Comparison of ENCODE assay signal across 12 mouse cellular contexts in the genomic region with DNA sequence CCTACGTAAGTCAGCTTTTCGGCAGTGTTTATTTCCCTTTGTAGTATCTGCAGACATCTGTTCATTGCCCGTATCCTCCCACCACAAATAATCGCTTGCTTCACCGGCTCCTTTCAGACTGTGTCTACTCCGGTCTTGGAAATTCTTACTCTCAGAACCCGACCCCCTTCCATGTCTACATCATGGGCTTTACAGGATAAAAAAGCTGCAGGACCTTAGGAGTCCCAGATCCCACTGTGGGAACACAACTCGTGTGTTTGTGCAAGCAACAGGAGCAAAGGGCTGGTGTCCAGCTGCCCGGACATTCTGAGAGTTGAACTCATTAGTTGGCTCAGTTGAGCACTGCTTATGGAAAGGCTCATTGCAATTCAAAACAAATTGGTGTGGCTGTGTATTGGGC. TPM values are rescaled to one million over a fixed set of nuclear protein-coding genes. Genes with fewer than 3 reads are reported as not detected.
A peak's percentile ranks its signal among the peaks of the same experiment; 100 is the strongest.
DNase-seq lines count a peak whose midpoint lies in the region; ATAC-seq and TF ChIP-seq lines count a peak whose summit lies in the region.
"Had no signal": no experiment of that assay in that cellular context is flagged by ENCODE, and none has a peak within 500 bp of the region (broad histone marks: within the 10 kb centered on the region; RNA-seq: fewer than 3 reads in every experiment).

No protein-coding gene starts in this region.

- no peak overlapping the region for H3K9ac ChIP-seq in liver, adult 2 months (ENCODE audit: low read depth, low read length)
- H3K9ac ChIP-seq in liver, embryonic 12.5 days: no peak overlapping the region
- H3K9ac ChIP-seq in forebrain, embryonic 11.5 days (ENCODE audit: low read length): no peak overlapping the region
- no peak overlapping the region for H3K9ac ChIP-seq in hindbrain, postnatal 0 days (replicated peaks; ENCODE audit: low read length)
- H3K9ac ChIP-seq in neural tube, embryonic 15.5 days (replicated peaks): no peak overlapping the region

- H3K4me3 ChIP-seq in liver, adult 2 months (ENCODE audit: insufficient read depth, low read depth, low read length): no peak overlapping the region
- no peak overlapping the region for H3K4me3 ChIP-seq in liver, embryonic 12.5 days
- H3K4me3 ChIP-seq in forebrain, embryonic 11.5 days (ENCODE audit: low read depth, low read length): no peak overlapping the region
- H3K4me3 ChIP-seq in hindbrain, postnatal 0 days (ENCODE audit: low read length): no peak overlapping the region
- no peak overlapping the region for H3K4me3 ChIP-seq in neural tube, embryonic 15.5 days (replicated peaks)
- H3K4me3 ChIP-seq: erythroblast, embryonic 14.5 days had no signal

- H3K4me1 ChIP-seq in liver, adult 2 months (ENCODE audit: control insufficient read depth, insufficient read depth, low read length): no peaks in the 10 kb centered on the region; the same call in 1 of the 2 replicates
- no peaks in the 10 kb centered on the region for H3K4me1 ChIP-seq in liver, embryonic 12.5 days
- no peaks in the 10 kb centered on the region for H3K4me1 ChIP-seq in forebrain, embryonic 11.5 days (replicated peaks; ENCODE audit: control insufficient read depth, insufficient read depth, low read length)
- no peaks in the 10 kb centered on the region for H3K4me1 ChIP-seq in hindbrain, postnatal 0 days (ENCODE audit: insufficient read depth, low read length)
- H3K4me1 ChIP-seq in neural tube, embryonic 15.5 days: no peaks in the 10 kb centered on the region

- no peaks in the 10 kb centered on the region; the same call in 1 of the 2 replicates for H3K79me2 ChIP-seq in liver, adult 2 months (ENCODE audit: control insufficient read depth, insufficient read depth, low read length)

- no peak for TF ChIP-seq CTCF in liver, adult 2 months (IDR thresholded peaks at IDR 0.05; ENCODE audit: low read depth, low read length)
- no peak for TF ChIP-seq CTCF in hindbrain, postnatal 0 days (IDR thresholded peaks at IDR 0.05; ENCODE audit: low read depth)

- H3K9me3 ChIP-seq in liver, embryonic 12.5 days (replicated peaks): no peaks in the 10 kb centered on the region
- no peaks in the 10 kb centered on the region for H3K9me3 ChIP-seq in forebrain, embryonic 11.5 days (ENCODE audit: control insufficient read depth, low read length)
- no peaks in the 10 kb centered on the region for H3K9me3 ChIP-seq in hindbrain, postnatal 0 days (ENCODE audit: low read length)
- no peaks in the 10 kb centered on the region for H3K9me3 ChIP-seq in neural tube, embryonic 15.5 days (replicated peaks)
- H3K9me3 ChIP-seq: G1E had no signal

- DNase-seq in liver, adult 2 months (ENCODE audit: extremely low read depth, low read depth, low spot score): peak; percentile 31
- DNase-seq in forebrain, embryonic 11.5 days (ENCODE audit: low spot score): no peak
- DNase-seq in hindbrain, postnatal 0 days (ENCODE audit: low spot score): peak; percentile 31
- DNase-seq in thymus, postnatal 14 days: no peak
- DNase-seq: liver; thymus, adult 18-20 months had no signal

- no peaks in the 10 kb centered on the region; the same call in 1 of the 2 replicates for H3K36me3 ChIP-seq in liver, adult 2 months (ENCODE audit: control insufficient read depth, insufficient read depth, low read length)
- H3K36me3 ChIP-seq in liver, embryonic 12.5 days: no peaks in the 10 kb centered on the region
- H3K36me3 ChIP-seq in forebrain, embryonic 11.5 days (ENCODE audit: control insufficient read depth, insufficient read depth, low read length): no peaks in the 10 kb centered on the region
- no peaks in the 10 kb centered on the region for H3K36me3 ChIP-seq in hindbrain, postnatal 0 days (ENCODE audit: insufficient read depth, low read length)
- H3K36me3 ChIP-seq in neural tube, embryonic 15.5 days: no peaks in the 10 kb centered on the region
- H3K36me3 ChIP-seq: G1E had no signal

- H3K4me2 ChIP-seq in liver, embryonic 12.5 days: no peak overlapping the region
- H3K4me2 ChIP-seq in forebrain, embryonic 11.5 days (ENCODE audit: low read depth, low read length, severe bottlenecking): no peak overlapping the region
- H3K4me2 ChIP-seq in hindbrain, postnatal 0 days (ENCODE audit: low read depth, low read length): peak overlapping the region; percentile 27
- peak overlapping the region; percentile 17; the same call in 1 of the 2 replicates for H3K4me2 ChIP-seq in neural tube, embryonic 15.5 days

- no peaks in the 10 kb centered on the region for H3K27me3 ChIP-seq in liver, adult 2 months (ENCODE audit: control insufficient read depth, insufficient read depth, low read length)
- H3K27me3 ChIP-seq in liver, embryonic 12.5 days (replicated peaks): no peaks in the 10 kb centered on the region
- no peaks in the 10 kb centered on the region for H3K27me3 ChIP-seq in forebrain, embryonic 11.5 days (ENCODE audit: control insufficient read depth, insufficient read depth, low read length)
- no peaks in the 10 kb centered on the region for H3K27me3 ChIP-seq in hindbrain, postnatal 0 days (ENCODE audit: insufficient read depth, low read length)
- H3K27me3 ChIP-seq in neural tube, embryonic 15.5 days (replicated peaks): no peaks in the 10 kb centered on the region

- no peak for TF ChIP-seq POLR2A in liver, adult 2 months (IDR thresholded peaks at IDR 0.05; ENCODE audit: extremely low read depth, insufficient read depth, low read length)

- ATAC-seq in liver, embryonic 12.5 days: no peak
- peak; percentile 69 for ATAC-seq in forebrain, embryonic 11.5 days (replicated peaks; ENCODE audit: low FRiP score)
- 0 out of 2 replicates have a peak, but pooled peaks have one; percentile 38 for ATAC-seq in hindbrain, postnatal 0 days
- no peak for ATAC-seq in neural tube, embryonic 15.5 days (ENCODE audit: low FRiP score)
- no peak for ATAC-seq in inflammation-experienced regulatory T-cells, adult 6 months

- 43% methylated on average over 9 of the region's 9 CpGs for WGBS in liver, adult 2 months
- WGBS in liver, embryonic 12.5 days (ENCODE audit: insufficient replicate concordance): 59% methylated on average over 9 of the region's 9 CpGs
- 35% methylated on average over 9 of the region's 9 CpGs for WGBS in forebrain, embryonic 11.5 days
- 10% methylated on average over 9 of the region's 9 CpGs for WGBS in hindbrain, postnatal 0 days
- 11% methylated on average over 9 of the region's 9 CpGs for WGBS in neural tube, embryonic 15.5 days

- peak overlapping the region; percentile 40; the same call in 1 of the 2 replicates for H3K27ac ChIP-seq in liver, adult 2 months (replicated peaks; ENCODE audit: insufficient read depth, low read depth, low read length)
- no peak overlapping the region for H3K27ac ChIP-seq in liver, embryonic 12.5 days
- peak overlapping the region; percentile 25; the same call in 1 of the 2 replicates for H3K27ac ChIP-seq in forebrain, embryonic 11.5 days (ENCODE audit: low read depth, low read length)
- no peak overlapping the region for H3K27ac ChIP-seq in hindbrain, postnatal 0 days
- H3K27ac ChIP-seq in neural tube, embryonic 15.5 days (replicated peaks): no peak overlapping the region

RNA-seq across cellular contexts. Expression of a gene that starts 35.2 kb away (rescaled TPM):
- total RNA-seq in liver, adult 2 months (2014; rRNA removed): 3.8 and 5.1 TPM in 2 replicates
- 20.3 and 28.5 TPM in 2 replicates for polyA plus RNA-seq in liver, adult 2 months (2012; rRNA removed)
- polyA plus RNA-seq in liver, embryonic 12.5 days (2016; fragmentation: Nextera tagmentation; extraction: Ambion mirVana): 4.9 and 6.0 TPM in 2 replicates
- polyA plus RNA-seq in forebrain, embryonic 11.5 days (2014; fragmentation: Nextera tagmentation; extraction: Ambion mirVana): 6.4 and 8.8 TPM in 2 replicates
- total RNA-seq in hindbrain, postnatal 0 days (2014; rRNA removed): 9.8 and 16.0 TPM in 2 replicates
- polyA plus RNA-seq in hindbrain, postnatal 0 days (2015; fragmentation: Nextera tagmentation; extraction: Ambion mirVana): 7.4 and 7.8 TPM in 2 replicates
- 6.7 TPM in 2 replicates for polyA plus RNA-seq in neural tube, embryonic 15.5 days (2015; fragmentation: Nextera tagmentation; extraction: Ambion mirVana)
- 1 to 10 TPM; 2.0 to 2.5 (median 2.5) TPM for polyA plus RNA-seq in inflammation-experienced regulatory T-cells, adult 6 months (2017; shearing (Covaris generic))

RNA-seq across cellular contexts. Expression of a gene that starts 46.9 kb away (rescaled TPM):
- 1.6 and 2.7 TPM in 2 replicates for total RNA-seq in liver, adult 2 months (2014; rRNA removed)
- 1.5 and 1.6 TPM in 2 replicates for polyA plus RNA-seq in liver, adult 2 months (2012; rRNA removed)
- polyA plus RNA-seq in liver, embryonic 12.5 days (2016; fragmentation: Nextera tagmentation; extraction: Ambion mirVana): 2.6 and 2.9 TPM in 2 replicates
- 4.3 and 4.4 TPM in 2 replicates for polyA plus RNA-seq in forebrain, embryonic 11.5 days (2014; fragmentation: Nextera tagmentation; extraction: Ambion mirVana)
- total RNA-seq in hindbrain, postnatal 0 days (2014; rRNA removed): 0.90 TPM in 1 of 2 replicates, not detected in the other
- 2.9 and 4.2 TPM in 2 replicates for polyA plus RNA-seq in hindbrain, postnatal 0 days (2015; fragmentation: Nextera tagmentation; extraction: Ambion mirVana)
- polyA plus RNA-seq in neural tube, embryonic 15.5 days (2015; fragmentation: Nextera tagmentation; extraction: Ambion mirVana): 2.9 and 4.6 TPM in 2 replicates
- polyA plus RNA-seq in inflammation-experienced regulatory T-cells, adult 6 months (2017; shearing (Covaris generic)): 1 to 10 TPM in 1 of 3 experiments, under 1 TPM in 1, not detected in 1; 0.95 to 1.1 TPM
- total RNA-seq: G1E; neutrophil, adult 5-6 weeks had no signal

RNA-seq across cellular contexts. Expression of a gene that starts 47.0 kb away (rescaled TPM):
- total RNA-seq in liver, adult 2 months (2014; rRNA removed): 20.1 and 22.2 TPM in 2 replicates
- 2.9 and 3.2 TPM in 2 replicates for polyA plus RNA-seq in liver, adult 2 months (2012; rRNA removed)
- 3.4 and 3.6 TPM in 2 replicates for polyA plus RNA-seq in liver, embryonic 12.5 days (2016; fragmentation: Nextera tagmentation; extraction: Ambion mirVana)
- polyA plus RNA-seq in forebrain, embryonic 11.5 days (2014; fragmentation: Nextera tagmentation; extraction: Ambion mirVana): 5.3 and 6.2 TPM in 2 replicates
- total RNA-seq in hindbrain, postnatal 0 days (2014; rRNA removed): 4.6 and 6.8 TPM in 2 replicates
- 3.7 and 4.1 TPM in 2 replicates for polyA plus RNA-seq in hindbrain, postnatal 0 days (2015; fragmentation: Nextera tagmentation; extraction: Ambion mirVana)
- polyA plus RNA-seq in neural tube, embryonic 15.5 days (2015; fragmentation: Nextera tagmentation; extraction: Ambion mirVana): 7.0 and 8.7 TPM in 2 replicates
- polyA plus RNA-seq in inflammation-experienced regulatory T-cells, adult 6 months (2017; shearing (Covaris generic)): under 1 TPM; 0.42 to 0.97 (median 0.77) TPM
- polyA plus RNA-seq: erythroblast, embryonic 14.5 days; G1E had no signal

Comparison
In these comparisons a context has a peak if more than half of its experiments do, and no peak if none do; other contexts are left out.
1. H3K27ac ChIP-seq: peak in liver, adult 2 months (single experiment) and forebrain, embryonic 11.5 days (single experiment); none in liver, embryonic 12.5 days (single experiment), hindbrain, postnatal 0 days (single experiment) and neural tube, embryonic 15.5 days (single experiment).
2. DNase-seq: peak in liver, adult 2 months (single experiment) and hindbrain, postnatal 0 days (single experiment); none in forebrain, embryonic 11.5 days (single experiment) and thymus, postnatal 14 days (single experiment).
3. ATAC-seq: peak in forebrain, embryonic 11.5 days (single experiment) and hindbrain, postnatal 0 days (single experiment); none in liver, embryonic 12.5 days (single experiment), neural tube, embryonic 15.5 days (single experiment) and inflammation-experienced regulatory T-cells, adult 6 months (single experiment).
4. H3K4me2 ChIP-seq: peak in hindbrain, postnatal 0 days (single experiment) and neural tube, embryonic 15.5 days (single experiment); none in liver, embryonic 12.5 days (single experiment) and forebrain, embryonic 11.5 days (single experiment).